Mouse (Mus musculus) forelimb bud, embryonic 11.5 days (tissue): Measurements from ENCODE around the gene Ephx1.
"Not testable (repeated sequence)": the region's sequence is repeated elsewhere in the genome, so short reads cannot be mapped to it uniquely, and the experiment has no call there.

Experiments used
- DNase-seq: peaks from one replicate; pipeline ENCODE4 v3.0.0-alpha.2; 2012; ENCODE audit warnings: low read depth, low spot score

Gene Ephx1

DNA sequence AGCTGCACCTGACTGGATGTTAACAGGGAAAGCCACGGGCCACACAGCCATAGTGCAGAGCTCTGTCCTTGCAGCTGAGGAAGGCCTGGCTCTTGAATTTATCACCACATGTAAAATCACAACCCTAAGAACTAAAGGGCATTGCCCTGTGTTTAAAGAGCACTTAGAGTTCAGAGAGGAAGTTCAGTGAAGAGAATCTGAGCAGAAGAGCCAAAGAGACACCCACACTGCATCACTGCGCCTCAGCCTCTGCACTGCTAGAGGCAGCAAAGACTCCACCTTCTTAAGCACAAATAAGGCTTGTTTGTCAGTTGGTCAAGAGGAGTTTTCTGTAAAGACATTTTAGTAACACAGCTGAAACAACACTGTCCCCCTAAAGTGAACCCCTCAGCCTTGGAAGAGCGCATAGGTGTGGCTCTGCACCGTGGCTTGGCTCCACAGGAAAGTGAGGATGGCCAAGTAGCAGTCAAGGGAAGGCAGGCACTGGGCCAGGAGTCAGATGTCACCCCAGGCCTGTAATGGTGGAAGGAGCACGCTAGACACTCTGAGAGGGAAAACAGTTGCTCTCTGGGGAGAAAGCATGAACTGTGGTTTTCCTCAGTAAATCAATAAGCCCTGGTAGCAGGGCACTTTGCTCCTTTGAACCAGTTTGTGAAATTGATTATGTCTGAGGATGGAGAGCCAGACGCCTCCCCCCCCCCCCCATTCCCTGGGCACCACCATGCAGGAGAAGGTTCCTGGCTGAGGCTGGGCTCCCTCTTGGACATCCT, 5.8 kb downstream of the Ephx1 start:
- no peak for DNase-seq

DNA sequence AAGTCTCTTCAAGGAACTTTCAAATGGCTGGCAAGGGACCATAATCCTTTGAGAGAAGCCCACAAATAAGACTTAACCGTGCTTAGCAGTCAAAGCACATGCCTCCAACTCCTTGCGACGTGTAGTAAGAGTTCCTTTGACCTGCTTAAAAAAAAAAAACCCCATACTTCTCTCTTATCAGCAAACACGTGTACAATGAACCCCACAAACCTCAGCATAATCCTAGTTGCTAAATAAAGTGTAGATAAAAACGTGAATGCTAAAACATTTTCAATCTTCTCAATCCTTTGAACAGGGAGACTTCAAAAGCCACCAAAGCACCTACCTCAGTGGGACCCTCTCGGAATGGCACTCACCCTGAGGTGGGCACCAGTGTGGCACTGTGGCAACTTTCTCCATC, 7.3 kb downstream of the Ephx1 start:
- DNase-seq, result no peak

DNA sequence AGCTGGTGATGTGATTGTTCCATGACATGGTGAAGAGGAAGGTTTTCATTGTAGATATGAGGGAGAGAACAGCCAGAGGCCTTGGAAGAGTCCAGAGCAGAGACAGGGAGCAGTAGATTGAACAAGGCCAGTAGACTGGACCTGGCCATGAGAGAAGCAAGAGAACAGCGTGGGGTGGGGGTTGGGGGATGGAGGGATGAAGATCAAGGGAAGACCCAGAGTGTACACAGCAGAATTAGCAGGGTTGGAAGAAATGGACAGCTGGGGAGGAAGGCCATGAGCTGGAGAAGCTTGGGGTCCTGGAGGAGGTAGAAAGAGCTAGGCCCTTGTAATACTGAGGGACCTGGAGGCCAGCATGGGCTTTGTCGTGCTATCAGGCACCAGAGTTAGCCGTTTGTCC, 8.3 kb downstream of the Ephx1 start:
- no peak for DNase-seq

DNA sequence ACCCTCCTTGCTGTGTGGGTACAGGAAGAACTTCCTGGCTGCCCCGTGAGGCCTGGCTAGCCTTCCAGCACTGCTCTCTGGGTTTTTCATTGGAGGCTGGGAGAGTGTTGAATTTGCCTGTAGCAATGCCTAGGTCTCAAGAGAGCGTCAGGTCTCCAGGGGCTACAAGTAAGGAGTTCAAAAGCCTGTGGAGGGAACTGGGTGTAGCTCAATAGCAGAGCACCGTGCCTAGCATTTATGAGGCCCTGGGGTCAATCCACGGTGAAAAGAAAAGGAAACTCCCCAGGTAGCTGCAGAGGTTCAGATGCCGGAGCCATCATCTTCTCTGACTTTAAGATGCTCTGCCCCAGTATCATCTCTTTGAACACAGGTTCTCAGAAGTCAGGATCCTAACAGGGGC, 9.1 kb downstream of the Ephx1 start:
- DNase-seq, result no peak

DNA sequence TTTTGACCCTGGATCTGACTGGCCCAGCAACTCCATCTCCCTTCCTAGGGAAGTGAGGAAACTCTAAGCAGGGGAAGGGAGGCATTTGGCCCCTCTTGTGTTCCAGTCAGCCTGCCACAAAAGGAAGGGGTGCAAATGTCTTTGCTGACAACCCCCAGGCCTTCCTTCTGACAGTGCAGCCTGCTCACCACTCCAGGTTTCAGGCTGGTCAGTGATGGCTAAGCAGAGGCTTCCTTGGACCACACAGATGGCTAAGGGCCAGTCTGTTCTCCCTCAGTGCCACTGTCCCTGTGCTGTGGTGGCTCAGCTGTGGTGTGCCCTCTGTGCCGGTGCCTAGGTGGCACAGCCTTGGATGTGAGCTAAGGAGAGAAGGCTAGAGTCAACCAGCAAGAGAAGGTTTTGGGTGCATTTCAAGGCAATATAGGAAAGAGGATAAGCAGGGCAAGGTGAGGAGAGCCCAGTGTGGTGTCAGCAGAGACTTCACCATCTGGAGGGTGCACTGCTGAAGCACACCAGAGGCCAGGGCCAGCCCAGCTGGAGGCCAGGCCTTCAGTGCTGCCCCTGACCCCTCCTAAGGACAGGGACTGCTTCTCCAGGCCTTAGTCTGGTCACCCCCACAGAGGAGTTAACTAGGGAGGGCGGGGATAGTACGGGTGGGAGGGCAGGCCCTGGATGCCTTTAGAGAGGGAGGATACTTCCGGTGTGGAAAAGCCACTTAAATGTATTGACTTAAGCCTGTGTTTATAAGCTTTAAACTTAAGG, 10.4 kb downstream of the Ephx1 start:
- DNase-seq, result no peak

DNA sequence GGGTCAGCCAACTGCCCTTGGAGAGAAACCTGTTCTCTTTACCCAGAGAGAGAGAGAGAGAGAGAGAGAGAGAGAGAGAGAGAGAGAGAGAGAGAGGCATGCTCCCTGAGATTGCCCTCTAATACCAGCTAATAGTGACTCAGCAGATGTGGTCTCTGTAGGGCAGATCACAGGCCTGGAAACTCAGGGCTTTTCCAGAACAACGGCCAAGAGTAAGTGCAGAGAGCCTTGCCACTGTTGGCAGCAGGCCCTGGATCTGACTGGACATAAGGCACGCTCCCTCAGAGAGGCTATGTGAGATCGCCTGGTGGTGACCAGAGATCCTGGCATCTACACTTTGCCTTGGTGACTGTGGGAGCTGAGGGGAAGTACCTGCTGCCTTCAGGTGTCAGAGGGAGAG, 10.9 kb downstream of the Ephx1 start:
- no peak for DNase-seq

DNA sequence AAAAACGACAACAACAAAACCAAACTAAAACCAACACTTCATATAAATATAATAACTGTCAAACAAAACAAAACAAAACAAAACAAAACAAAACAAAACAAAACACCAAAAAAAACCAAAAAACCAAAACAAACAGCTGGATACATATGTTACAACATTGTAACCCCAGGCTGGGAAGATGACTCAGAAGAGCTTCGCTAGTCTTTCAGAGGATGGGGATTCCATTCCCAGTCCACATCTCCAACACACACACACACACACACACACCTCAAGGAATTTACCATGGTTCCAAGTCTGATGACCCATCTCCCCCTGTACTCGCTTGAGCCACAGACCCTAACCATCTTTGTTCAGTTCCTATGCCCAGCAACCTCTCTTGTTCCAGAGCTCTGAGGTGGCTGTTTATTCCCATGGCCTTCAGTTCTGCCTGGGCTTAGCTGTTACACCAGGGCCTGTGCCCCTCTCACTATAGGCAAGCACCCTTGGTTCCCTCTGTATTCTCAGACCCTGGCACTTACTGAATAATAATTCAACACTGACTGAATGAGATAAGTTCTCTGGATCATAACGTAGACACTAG, 11.6 kb downstream of the Ephx1 start:
- no peak for DNase-seq

DNA sequence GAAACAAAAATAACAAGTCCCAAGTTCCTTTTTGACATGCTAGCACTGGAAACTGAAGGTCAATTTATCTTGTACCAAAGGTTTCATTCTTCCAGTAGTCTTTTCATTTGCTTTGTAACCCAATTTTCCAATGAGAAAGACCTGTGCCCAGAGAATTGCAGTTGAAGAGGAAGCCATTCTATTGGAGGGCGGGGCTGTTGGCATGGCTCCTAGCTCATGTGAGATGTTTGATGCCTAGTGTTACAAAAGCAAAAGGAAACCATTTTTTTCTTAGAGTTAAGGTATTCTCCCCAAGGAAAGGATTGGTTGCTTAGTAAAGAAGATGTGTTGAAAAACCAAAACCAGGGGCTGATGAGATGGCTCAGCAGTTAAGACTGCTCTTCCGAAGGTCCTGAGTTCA, 12.4 kb downstream of the Ephx1 start:
- DNase-seq, result no peak

DNA sequence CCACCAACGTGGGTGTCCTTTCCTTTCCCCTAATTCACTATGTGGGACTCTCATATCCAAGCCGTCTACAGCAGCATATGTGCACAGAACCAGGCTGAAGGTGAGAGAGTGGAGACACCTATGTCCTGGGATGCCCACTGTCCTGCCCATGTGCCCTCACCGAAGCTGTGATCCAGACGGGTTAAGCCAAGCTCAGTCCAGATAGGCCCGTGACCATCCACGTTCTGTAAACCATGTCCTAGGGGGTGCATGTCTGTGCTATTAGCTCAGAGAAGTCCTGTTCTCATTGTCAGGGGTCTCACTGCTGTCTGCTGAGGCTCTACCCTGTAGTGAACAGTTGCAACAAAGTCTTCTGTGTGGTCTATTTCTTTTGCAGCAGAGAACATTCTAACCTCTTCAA, 12.9 kb downstream of the Ephx1 start:
- DNase-seq, result no peak

DNA sequence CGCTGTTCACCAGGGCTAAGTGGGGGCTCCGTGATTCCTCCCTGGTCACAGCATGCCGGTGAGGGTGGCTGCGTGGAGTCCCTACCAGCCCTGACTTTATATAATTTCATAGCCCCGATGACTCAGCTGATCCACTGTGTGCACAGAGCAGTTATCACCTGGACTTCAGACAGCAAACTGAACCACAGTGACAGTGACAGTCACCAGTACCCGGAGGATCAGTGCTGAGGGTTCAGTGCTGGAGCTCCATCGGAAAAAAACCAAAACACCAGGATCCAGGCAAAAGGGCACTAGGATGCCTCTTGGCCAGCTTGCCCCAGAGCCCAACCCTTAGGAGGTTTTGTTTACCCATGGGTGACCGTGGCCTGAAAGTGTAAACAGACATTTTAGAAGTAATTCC, 15.4 kb downstream of the Ephx1 start:
- no peak for DNase-seq

DNA sequence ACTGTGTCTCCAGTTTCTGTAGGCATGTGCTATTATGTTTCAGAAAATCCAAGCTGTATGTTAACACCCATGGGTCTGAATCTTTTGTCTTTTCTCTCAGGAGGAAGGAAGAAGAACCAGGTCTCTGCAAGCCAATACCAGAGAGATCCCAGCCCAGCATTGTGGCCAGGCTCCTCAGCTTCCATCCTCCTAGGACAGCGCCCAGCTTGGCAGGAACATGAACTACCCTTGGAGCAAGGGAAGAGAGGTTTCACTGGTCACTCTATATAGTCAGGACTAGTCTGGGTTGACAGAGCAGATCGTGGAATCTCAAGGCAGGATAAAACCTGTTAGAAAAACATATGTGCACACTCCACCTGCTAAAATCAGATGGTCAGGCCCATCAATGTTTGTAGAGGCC, 16.9 kb downstream of the Ephx1 start:
- DNase-seq, result no peak

DNA sequence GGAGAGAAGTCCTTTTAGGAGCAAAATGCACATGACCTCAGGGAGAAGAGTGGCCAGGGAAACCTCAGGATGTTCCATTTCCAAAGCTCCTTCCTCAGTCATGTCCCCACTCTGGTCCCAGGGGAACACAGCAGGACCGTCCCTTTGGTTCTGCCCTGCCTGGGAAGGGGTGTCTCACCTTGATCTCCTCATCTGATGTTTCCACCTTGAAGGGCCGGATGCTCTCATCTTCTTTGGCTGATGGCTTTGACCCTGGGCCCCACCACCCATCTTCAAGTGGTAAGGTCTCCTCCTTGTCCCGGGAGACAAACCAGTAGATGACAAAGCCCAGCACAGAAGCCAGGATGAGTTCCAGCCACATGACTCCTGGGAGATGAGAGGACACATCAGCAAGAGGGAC, 19.1 kb downstream of the Ephx1 start:
- DNase-seq, result no peak

DNA sequence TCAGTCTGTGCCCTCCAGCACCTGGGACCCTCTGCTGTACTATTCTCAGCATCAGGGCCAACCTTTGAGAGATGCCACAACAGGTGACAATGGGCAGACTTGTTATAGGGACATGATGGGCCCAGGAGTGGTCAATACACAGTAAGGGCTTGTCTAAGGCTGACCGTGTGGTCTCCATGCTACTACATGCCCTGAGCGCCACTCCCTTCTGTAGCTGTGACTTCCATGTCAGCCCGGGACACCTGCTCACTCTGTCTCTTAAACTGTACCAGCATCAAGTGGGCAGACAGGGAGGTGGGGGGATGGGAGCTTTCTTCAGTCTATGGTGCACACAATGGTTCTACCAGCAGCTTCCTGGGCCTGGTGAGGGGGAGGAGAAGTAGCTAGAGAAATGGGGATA, 19.5 kb downstream of the Ephx1 start:
- DNase-seq, result no peak

DNA sequence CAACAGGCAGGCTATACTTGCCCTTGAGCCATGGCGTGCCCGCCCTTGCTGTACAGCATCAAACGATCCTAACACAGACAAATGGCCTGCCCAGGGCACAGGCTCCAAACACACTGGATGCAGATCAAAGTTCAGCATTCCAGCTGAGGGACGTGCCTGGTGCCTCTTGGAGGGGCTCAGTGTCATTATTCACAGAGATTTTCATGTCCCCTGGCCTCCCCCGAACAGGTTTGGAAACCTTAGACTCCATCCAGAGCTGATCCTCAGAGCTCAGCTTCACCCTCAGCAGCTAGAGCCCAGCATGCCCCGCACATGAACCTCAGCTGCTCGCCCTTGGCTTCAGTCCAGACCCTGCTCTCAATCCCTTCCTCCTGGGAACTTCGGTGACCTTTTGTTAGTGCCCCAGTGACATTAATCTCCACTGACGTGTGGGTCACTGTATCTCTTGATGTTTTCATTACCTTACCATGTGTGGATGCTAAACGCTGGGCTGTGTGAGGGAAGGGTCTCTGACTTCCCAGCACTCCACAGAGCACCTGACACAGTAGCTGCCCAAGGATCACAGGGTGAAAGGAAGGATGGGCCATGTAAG, 20.1 kb downstream of the Ephx1 start:
- peak; percentile 66 for DNase-seq

DNA sequence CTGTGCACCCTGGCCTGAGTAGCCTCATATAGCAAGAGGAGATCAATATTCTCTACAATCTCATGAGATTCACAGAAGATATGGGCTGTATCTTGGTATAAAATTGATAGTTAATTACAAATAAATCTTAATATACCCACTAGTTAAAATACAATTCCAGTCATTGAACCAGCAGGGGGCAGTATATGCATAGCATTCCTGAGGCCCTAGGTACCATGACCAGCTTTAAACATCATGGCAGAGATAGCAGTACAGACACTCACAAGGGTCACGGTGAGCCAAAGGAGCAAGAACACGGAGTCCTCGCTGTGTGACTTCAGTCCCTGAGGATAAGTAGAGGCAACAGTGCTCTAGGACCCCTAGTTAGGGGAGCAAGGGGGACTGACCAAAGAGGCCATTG, 28.6 kb downstream of the Ephx1 start:
- DNase-seq, result peak; percentile 56

DNA sequence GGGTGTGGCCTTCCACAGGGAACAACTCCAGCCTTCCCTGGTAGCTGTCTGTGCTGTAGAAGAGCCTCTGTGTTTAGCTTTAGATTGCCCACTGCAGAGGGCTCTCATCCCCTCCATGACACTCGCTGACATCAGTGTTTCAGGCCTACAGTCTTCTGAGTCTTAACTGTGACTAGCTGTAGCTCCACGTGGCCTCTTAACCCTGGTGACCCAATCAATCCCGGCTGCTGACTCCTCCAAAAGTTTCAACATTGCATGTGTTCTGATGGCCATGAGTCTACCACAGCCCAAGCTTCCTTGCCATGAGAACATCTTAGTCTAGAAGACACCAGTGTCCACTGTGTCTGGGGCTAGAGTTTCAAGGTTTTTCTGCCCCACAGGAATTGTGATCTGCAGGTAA, 30.0 kb downstream of the Ephx1 start:
- DNase-seq, result no peak

DNA sequence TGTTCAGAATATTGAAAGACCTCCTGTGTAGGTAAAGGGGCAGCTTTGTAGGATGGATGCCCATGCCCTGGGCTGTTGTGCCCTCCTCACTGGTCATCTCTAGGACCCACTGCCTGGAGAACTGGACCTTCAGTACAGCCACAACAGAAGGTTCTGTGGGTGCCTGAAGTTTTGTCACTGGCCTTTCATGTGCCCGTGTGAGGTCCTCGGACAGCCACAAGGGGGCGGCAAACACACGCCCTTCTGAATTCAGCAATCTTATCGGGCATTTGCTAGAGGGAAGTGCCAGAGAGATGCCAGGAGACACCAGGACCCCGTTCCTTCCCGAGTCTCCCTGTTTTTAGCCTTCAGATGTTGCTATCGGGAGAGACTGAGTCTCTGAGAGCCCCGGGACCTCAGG, 32.9 kb downstream of the Ephx1 start:
- peak; percentile 69 for DNase-seq

DNA sequence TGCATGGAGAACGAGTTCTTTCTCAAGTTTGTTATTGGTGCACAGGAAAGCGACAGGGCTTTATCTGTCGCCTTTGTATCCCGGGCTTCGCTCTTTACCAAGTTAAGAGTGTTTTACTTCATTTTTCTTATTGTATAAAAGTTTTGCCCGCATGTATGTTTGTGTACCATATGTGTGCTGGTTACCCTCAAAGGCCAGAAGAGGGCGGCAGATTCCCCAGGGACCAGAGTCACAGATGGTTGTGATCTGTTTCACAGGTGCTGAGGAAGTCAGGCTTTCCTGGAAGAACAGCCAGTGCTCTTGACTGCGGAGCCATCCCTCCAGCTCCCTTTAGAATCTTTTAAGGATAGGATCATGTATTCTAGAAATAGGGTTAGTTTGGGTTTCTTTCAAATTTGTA, 34.0 kb downstream of the Ephx1 start:
- no peak for DNase-seq

DNA sequence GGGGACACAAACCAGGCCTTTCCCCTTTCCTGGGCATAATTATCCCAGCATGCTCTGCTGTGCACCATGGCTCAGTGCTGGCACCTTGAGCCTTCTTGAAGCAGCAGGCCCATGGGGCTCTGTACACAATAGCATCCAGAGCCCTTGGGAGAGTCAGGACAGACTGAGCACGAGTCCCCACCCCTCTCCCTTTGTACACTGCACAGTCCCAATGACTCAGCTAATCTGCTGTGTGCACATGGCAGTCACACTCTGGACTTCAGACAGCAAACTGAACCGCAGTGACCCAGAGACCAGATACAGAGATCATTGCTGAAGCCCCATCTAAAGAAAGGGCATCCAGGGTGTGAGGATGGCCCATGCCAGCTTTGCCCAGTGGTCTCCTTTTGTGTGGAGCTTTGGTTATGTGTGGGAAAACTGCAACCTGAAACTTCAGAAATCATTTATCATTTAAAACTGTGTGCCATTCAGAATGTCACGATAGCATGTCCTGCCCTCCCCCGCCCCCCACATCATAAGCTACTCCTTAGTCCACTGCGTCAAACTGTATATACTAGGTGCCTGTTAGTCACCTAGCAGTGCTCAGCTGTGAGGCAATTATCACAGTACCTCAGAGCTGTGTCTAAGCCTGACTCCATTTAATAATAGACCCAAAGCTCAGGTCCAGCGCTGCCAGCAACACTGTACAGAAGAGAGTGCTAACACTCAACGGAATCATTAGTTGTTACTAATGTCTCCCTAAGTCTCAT, 39.2 kb downstream of the Ephx1 start:
- not testable (repeated sequence) for DNase-seq

DNA sequence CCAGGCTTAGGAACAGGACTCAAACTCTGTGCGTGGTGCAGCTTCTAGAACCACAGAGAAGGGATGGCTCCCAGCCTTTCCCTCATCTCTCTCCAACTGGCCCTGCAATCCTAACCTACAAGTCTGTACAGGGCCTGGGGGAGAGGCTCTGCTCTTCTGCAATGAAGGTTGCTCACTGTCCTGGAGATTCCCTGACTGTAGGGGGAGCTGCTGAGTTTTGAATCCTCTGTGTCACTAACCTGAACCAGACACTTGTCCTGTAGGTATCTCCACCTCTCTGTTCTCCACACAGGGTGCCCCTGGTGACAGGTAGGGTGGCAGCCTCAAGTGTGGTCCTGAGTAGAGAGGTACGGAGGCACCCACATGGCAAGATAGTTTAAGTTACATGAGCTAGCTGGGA, 40.2 kb downstream of the Ephx1 start:
- DNase-seq, result no peak

DNA sequence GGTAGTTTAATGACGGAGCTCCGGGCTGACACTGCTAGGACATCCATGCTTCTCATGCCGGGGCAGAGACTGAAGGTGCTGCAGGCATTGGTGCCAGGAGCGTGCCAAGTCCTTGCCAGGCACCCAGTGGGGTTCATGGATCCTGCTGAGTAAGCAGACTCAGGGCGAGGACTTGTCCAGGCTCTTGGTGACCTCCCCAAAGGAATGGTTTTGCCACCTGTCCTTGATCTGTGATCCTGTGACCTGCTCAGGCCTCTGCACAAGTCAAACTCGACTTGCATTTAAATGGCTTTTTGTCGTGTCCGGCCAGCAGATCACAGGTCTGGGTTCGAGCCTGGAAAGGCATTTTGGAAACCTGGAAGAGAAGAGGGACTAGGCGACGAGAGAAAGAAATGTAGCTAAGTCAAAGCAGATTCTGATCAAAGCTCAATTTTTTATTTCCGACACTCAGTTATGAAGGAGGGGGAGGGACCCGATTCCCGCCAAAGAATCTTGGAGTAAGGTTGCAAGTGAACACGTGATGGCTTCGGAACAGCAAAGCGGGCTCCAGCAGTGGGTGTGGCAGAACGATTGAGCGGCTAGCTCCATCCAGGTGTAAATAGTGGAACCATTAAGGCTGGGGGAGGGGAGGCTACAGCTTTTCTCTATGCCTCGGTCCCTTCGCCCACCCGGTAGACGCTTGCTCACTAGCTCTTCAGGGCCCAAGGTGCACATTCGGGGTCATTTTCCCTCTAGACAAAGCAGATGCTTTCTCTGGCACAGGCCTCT, 41.0 kb downstream of the Ephx1 start:
- DNase-seq, result no peak
